Mouse (Mus musculus) G1E (cell line): ENCODE measurements around the gene Krba1.

Experiments used
- CTCF ChIP-seq: IDR thresholded peaks from 2 replicates; pipeline ENCODE4 v1.5.1; 2012; ENCODE audit warnings: low read depth, low read length, inconsistent platforms, mixed read lengths
- POLR2AphosphoS5 ChIP-seq: IDR thresholded peaks from 2 replicates; pipeline ENCODE4 v1.6.1; 2012; ENCODE audit warnings: low read depth, low read length, inconsistent platforms; ENCODE audit not compliant: insufficient replicate concordance

GRCm38 (mm10) chr6:48410551-48410950, 15.2 kb downstream of the Krba1 start:
- no peak for TF ChIP-seq CTCF
- no peak for TF ChIP-seq POLR2AphosphoS5
